Mouse (Mus musculus): Measurements from ENCODE around the gene Gjc1.

Gjc1 gene

GRCm38 (mm10) chr11:102810721-102811485, 8.6 kb downstream of the Gjc1 start:
- no peak for DNase-seq

- no peak for DNase-seq
Measured at GRCm38 (mm10) chr11:102808246-102808645, 11.3 kb downstream of the Gjc1 start.

- no peak for DNase-seq
Measured at GRCm38 (mm10) chr11:102803453-102803852, 16.0 kb downstream of the Gjc1 start.

GRCm38 (mm10) chr11:102794157-102794556, 25.3 kb downstream of the Gjc1 start:
- no peak for DNase-seq

- DNase-seq: no peak
Measured at GRCm38 (mm10) chr11:102791682-102792445, 27.6 kb downstream of the Gjc1 start.

- DNase-seq: no peak
Measured at GRCm38 (mm10) chr11:102787688-102788177, 31.8 kb downstream of the Gjc1 start.

GRCm38 (mm10) chr11:102783443-102783842, 36.1 kb downstream of the Gjc1 start:
- no peak for DNase-seq

GRCm38 (mm10) chr11:102781523-102781922, 38.0 kb downstream of the Gjc1 start:
- no peak for DNase-seq

- no peak for DNase-seq
Measured at GRCm38 (mm10) chr11:102780986-102781351, 38.5 kb downstream of the Gjc1 start.

GRCm38 (mm10) chr11:102780271-102780985, 39.1 kb downstream of the Gjc1 start:
- DNase-seq: no peak

GRCm38 (mm10) chr11:102779824-102780223, 39.7 kb downstream of the Gjc1 start:
- DNase-seq: no peak

GRCm38 (mm10) chr11:102779081-102779638, 40.3 kb downstream of the Gjc1 start:
- DNase-seq: no peak

- DNase-seq: no peak
Measured at GRCm38 (mm10) chr11:102778597-102778996, 40.9 kb downstream of the Gjc1 start.

- no peak for DNase-seq
Measured at GRCm38 (mm10) chr11:102778165-102778564, 41.3 kb downstream of the Gjc1 start.

GRCm38 (mm10) chr11:102777598-102777997, 41.9 kb downstream of the Gjc1 start:
- DNase-seq: peak; percentile 57

- peak; percentile 72 for DNase-seq
Measured at GRCm38 (mm10) chr11:102774621-102775141, 44.8 kb downstream of the Gjc1 start.

- DNase-seq: peak; percentile 93
Measured at GRCm38 (mm10) chr11:102773713-102774611, 45.5 kb downstream of the Gjc1 start.

- DNase-seq: no peak
Measured at GRCm38 (mm10) chr11:102772771-102773700, 46.5 kb downstream of the Gjc1 start.

GRCm38 (mm10) chr11:102771916-102772714, 47.4 kb downstream of the Gjc1 start:
- DNase-seq: no peak
